Mouse (Mus musculus): ENCODE results near the gene Gucd1. TPM values are rescaled to one million over a fixed set of nuclear protein-coding genes. Genes with fewer than 3 reads are reported as not detected.
"Not testable (repeated sequence)": the region's sequence is repeated elsewhere in the genome, so short reads cannot be mapped to it uniquely, and the experiment has no call there.

Gucd1 gene
- polyA plus RNA-seq, 1 experiment = 48.3 TPM

GRCm38 (mm10) chr10:75511060-75511459 lies 6.7 kb downstream of the Gucd1 start:
- Histone ChIP-seq H3K4me1 (ENCODE audit: control insufficient read depth, insufficient read depth, low read length) (no peaks in the 10 kb centered on the region; the same call in 1 of the 2 replicates), H3K4me3 (replicated peaks; ENCODE audit: control insufficient read depth, low read depth, low read length) (no peak overlapping the region), H3K27ac (ENCODE audit: control insufficient read depth, insufficient read depth, low read depth, low read length, poor library complexity) (no peak overlapping the region)
- 95% methylated on average over 9 of the region's 9 CpGs for whole genome bisulfite sequencing
- TF ChIP-seq POLR2A (IDR thresholded peaks at IDR 0.05; ENCODE audit: borderline replicate concordance, control insufficient read depth, low read depth, low read length) = no peak
- no peak for TF ChIP-seq CTCF (IDR thresholded peaks at IDR 0.05; ENCODE audit: control insufficient read depth, insufficient read depth, low read length)

- no peak overlapping the region for H3K4me3 ChIP-seq (replicated peaks; ENCODE audit: control insufficient read depth, low read depth, low read length)
- H3K27ac ChIP-seq (ENCODE audit: control insufficient read depth, insufficient read depth, low read depth, low read length, poor library complexity) = no peak overlapping the region
- H3K4me1 ChIP-seq (ENCODE audit: control insufficient read depth, insufficient read depth, low read length) = no peaks in the 10 kb centered on the region; the same call in 1 of the 2 replicates
- WGBS = 95% methylated on average over 7 of the region's 7 CpGs
- no peak for TF ChIP-seq POLR2A (IDR thresholded peaks at IDR 0.05; ENCODE audit: borderline replicate concordance, control insufficient read depth, low read depth, low read length)
- no peak for TF ChIP-seq CTCF (IDR thresholded peaks at IDR 0.05; ENCODE audit: control insufficient read depth, insufficient read depth, low read length)
These were observed 7.3 kb downstream of the Gucd1 start for GRCm38 (mm10) chr10:75510446-75510845.

- WGBS = 85% methylated on average over 3 of the region's 3 CpGs
- not testable (repeated sequence) for H3K4me3 ChIP-seq (replicated peaks; ENCODE audit: control insufficient read depth, low read depth, low read length); H3K27ac ChIP-seq (ENCODE audit: control insufficient read depth, insufficient read depth, low read depth, low read length, poor library complexity); H3K4me1 ChIP-seq (ENCODE audit: control insufficient read depth, insufficient read depth, low read length)
These were observed 11.8 kb downstream of the Gucd1 start for GRCm38 (mm10) chr10:75505928-75506327.

GRCm38 (mm10) chr10:75505130-75505495 lies 12.7 kb downstream of the Gucd1 start:
- WGBS = 39% methylated on average over 3 of the region's 3 CpGs
- TF ChIP-seq CTCF (IDR thresholded peaks at IDR 0.05; ENCODE audit: control insufficient read depth, insufficient read depth, low read length) (no peak), POLR2A (IDR thresholded peaks at IDR 0.05; ENCODE audit: borderline replicate concordance, control insufficient read depth, low read depth, low read length) (no peak)
- Histone ChIP-seq H3K4me1 (ENCODE audit: control insufficient read depth, insufficient read depth, low read length) (peaks cover 1% of the 10 kb centered on the region; the same call in 1 of the 2 replicates), H3K4me3 (replicated peaks; ENCODE audit: control insufficient read depth, low read depth, low read length) (no peak overlapping the region), H3K27ac (ENCODE audit: control insufficient read depth, insufficient read depth, low read depth, low read length, poor library complexity) (peak overlapping the region; percentile 25; the same call in 1 of the 2 replicates)

- Histone ChIP-seq H3K4me3 (replicated peaks; ENCODE audit: control insufficient read depth, low read depth, low read length) (no peak overlapping the region), H3K4me1 (ENCODE audit: control insufficient read depth, insufficient read depth, low read length) (peaks cover 3% of the 10 kb centered on the region; the same call in 1 of the 2 replicates), H3K27ac (ENCODE audit: control insufficient read depth, insufficient read depth, low read depth, low read length, poor library complexity) (peak overlapping the region; percentile 25; the same call in 1 of the 2 replicates)
- 38% methylated on average over 8 of the region's 8 CpGs for WGBS
- no peak for TF ChIP-seq CTCF (IDR thresholded peaks at IDR 0.05; ENCODE audit: control insufficient read depth, insufficient read depth, low read length)
- no peak for TF ChIP-seq POLR2A (IDR thresholded peaks at IDR 0.05; ENCODE audit: borderline replicate concordance, control insufficient read depth, low read depth, low read length)
These were observed 13.3 kb downstream of the Gucd1 start for GRCm38 (mm10) chr10:75504234-75505129.

- no peak overlapping the region for H3K4me3 ChIP-seq (replicated peaks; ENCODE audit: control insufficient read depth, low read depth, low read length)
- H3K27ac ChIP-seq (ENCODE audit: control insufficient read depth, insufficient read depth, low read depth, low read length, poor library complexity) = no peak overlapping the region
- TF ChIP-seq CTCF (IDR thresholded peaks at IDR 0.05; ENCODE audit: control insufficient read depth, insufficient read depth, low read length) (no peak), POLR2A (IDR thresholded peaks at IDR 0.05; ENCODE audit: borderline replicate concordance, control insufficient read depth, low read depth, low read length) (no peak)
- WGBS = 22% methylated on average over 7 of the region's 7 CpGs
- peaks cover 3% of the 10 kb centered on the region; the same call in 1 of the 2 replicates for H3K4me1 ChIP-seq (ENCODE audit: control insufficient read depth, insufficient read depth, low read length)
These were observed 14.1 kb downstream of the Gucd1 start for GRCm38 (mm10) chr10:75503692-75504091.

- 80% methylated on average over 1 of the region's 1 CpGs for WGBS
- Histone ChIP-seq H3K4me1 (ENCODE audit: control insufficient read depth, insufficient read depth, low read length) (peaks cover 3% of the 10 kb centered on the region; the same call in 1 of the 2 replicates), H3K4me3 (replicated peaks; ENCODE audit: control insufficient read depth, low read depth, low read length) (no peak overlapping the region), H3K27ac (ENCODE audit: control insufficient read depth, insufficient read depth, low read depth, low read length, poor library complexity) (no peak overlapping the region)
- TF ChIP-seq POLR2A (IDR thresholded peaks at IDR 0.05; ENCODE audit: borderline replicate concordance, control insufficient read depth, low read depth, low read length) (no peak), CTCF (IDR thresholded peaks at IDR 0.05; ENCODE audit: control insufficient read depth, insufficient read depth, low read length) (no peak)
These were observed 16.1 kb downstream of the Gucd1 start for GRCm38 (mm10) chr10:75501641-75502040.

GRCm38 (mm10) chr10:75500345-75500744 lies 17.4 kb downstream of the Gucd1 start:
- WGBS = 68% methylated on average over 7 of the region's 7 CpGs
- H3K4me3 ChIP-seq (replicated peaks; ENCODE audit: control insufficient read depth, low read depth, low read length) = no peak overlapping the region
- TF ChIP-seq POLR2A (IDR thresholded peaks at IDR 0.05; ENCODE audit: borderline replicate concordance, control insufficient read depth, low read depth, low read length) = no peak
- TF ChIP-seq CTCF (IDR thresholded peaks at IDR 0.05; ENCODE audit: control insufficient read depth, insufficient read depth, low read length) = no peak
- H3K27ac ChIP-seq (ENCODE audit: control insufficient read depth, insufficient read depth, low read depth, low read length, poor library complexity) = no peak overlapping the region
- H3K4me1 ChIP-seq (ENCODE audit: control insufficient read depth, insufficient read depth, low read length) = peaks cover 3% of the 10 kb centered on the region; the same call in 1 of the 2 replicates
